Mouse (Mus musculus): ENCODE results near the gene B3gnt6. TPM values are rescaled to one million over a fixed set of nuclear protein-coding genes. Genes with fewer than 3 reads are reported as not detected.
"Not testable (repeated sequence)": the region's sequence is repeated elsewhere in the genome, so short reads cannot be mapped to it uniquely, and the experiment has no call there.

B3gnt6 gene
- total and polyA plus RNA-seq, 3 experiments: 0.06 TPM; not detected in 2

GRCm38 (mm10) chr7:98190578-98190977 lies 8.7 kb downstream of the B3gnt6 start:
- Histone ChIP-seq H3K36me3 (ENCODE audit: control insufficient read depth, insufficient read depth, low read length) (no peaks in the 10 kb centered on the region), H3K79me2 (replicated peaks; ENCODE audit: control insufficient read depth, insufficient read depth, low read length) (no peaks in the 10 kb centered on the region), H3K27ac (no peak overlapping the region), H3K4me1 (ENCODE audit: control insufficient read depth, insufficient read depth, low read length) (peaks cover 3% of the 10 kb centered on the region), H3K4me3 (no peak overlapping the region), H3K9ac (ENCODE audit: low read depth, low read length) (no peak overlapping the region), H3K27me3 (ENCODE audit: control insufficient read depth, insufficient read depth, low read length) (peaks cover 15% of the 10 kb centered on the region)
- DNase-seq: no peak
- WGBS: 91% methylated on average over 1 of the region's 1 CpGs
- intact Hi-C loops (cut with DNase I): no loop called here
- TF ChIP-seq POLR2A (IDR thresholded peaks at IDR 0.05; ENCODE audit: insufficient read depth, low read depth, low read length): no peak
- TF ChIP-seq EP300 (IDR thresholded peaks at IDR 0.05; ENCODE audit: insufficient read depth, low read depth, low read length): no peak
- peak; percentile 64 for TF ChIP-seq CTCF (IDR thresholded peaks at IDR 0.05)

GRCm38 (mm10) chr7:98189745-98190144 lies 9.5 kb downstream of the B3gnt6 start:
- no peaks in the 10 kb centered on the region for H3K79me2 ChIP-seq (replicated peaks; ENCODE audit: control insufficient read depth, insufficient read depth, low read length)
- H3K36me3 ChIP-seq (ENCODE audit: control insufficient read depth, insufficient read depth, low read length): no peaks in the 10 kb centered on the region
- intact Hi-C loops (cut with DNase I): no loop called here
- H3K27me3 ChIP-seq (ENCODE audit: control insufficient read depth, insufficient read depth, low read length): peaks cover 15% of the 10 kb centered on the region
- WGBS: 48% methylated on average over 3 of the region's 3 CpGs
- no peak overlapping the region for H3K9ac ChIP-seq (ENCODE audit: low read depth, low read length)
- H3K27ac ChIP-seq: no peak overlapping the region
- no peak overlapping the region for H3K4me3 ChIP-seq
- no peak for DNase-seq
- TF ChIP-seq EP300 (IDR thresholded peaks at IDR 0.05; ENCODE audit: insufficient read depth, low read depth, low read length) (no peak), POLR2A (IDR thresholded peaks at IDR 0.05; ENCODE audit: insufficient read depth, low read depth, low read length) (no peak), CTCF (IDR thresholded peaks at IDR 0.05) (no peak)
- H3K4me1 ChIP-seq (ENCODE audit: control insufficient read depth, insufficient read depth, low read length): peaks cover 5% of the 10 kb centered on the region

GRCm38 (mm10) chr7:98188680-98189079 lies 10.6 kb downstream of the B3gnt6 start:
- 92% methylated on average over 2 of the region's 2 CpGs for WGBS
- no peak for TF ChIP-seq CTCF (IDR thresholded peaks at IDR 0.05)
- no peak for TF ChIP-seq POLR2A (IDR thresholded peaks at IDR 0.05; ENCODE audit: insufficient read depth, low read depth, low read length)
- TF ChIP-seq EP300 (IDR thresholded peaks at IDR 0.05; ENCODE audit: insufficient read depth, low read depth, low read length): no peak

DNA sequence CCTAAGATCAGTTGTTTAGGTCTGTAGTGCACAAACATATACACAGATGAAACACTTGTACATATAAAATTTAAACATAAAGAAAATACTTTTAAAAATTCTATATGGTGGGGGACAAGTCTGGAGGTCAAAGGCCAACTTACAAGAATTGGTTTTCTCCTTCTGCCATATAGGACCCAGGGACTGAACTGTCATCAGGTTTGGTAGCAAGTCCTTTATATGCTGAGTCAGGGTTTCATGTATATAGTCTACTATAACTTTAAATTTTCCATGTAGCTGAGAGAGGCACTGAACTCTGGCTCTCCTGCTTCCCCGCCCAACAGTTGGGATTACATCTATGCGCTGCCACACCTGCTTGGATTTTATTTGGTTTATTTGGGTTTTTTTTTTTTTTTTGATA lies 11.0 kb downstream of the B3gnt6 start:
- intact Hi-C loops (cut with DNase I): no loop called here
- Histone ChIP-seq H3K4me1 (ENCODE audit: control insufficient read depth, insufficient read depth, low read length) (peaks cover 2% of the 10 kb centered on the region), H3K27ac (no peak overlapping the region), H3K4me3 (no peak overlapping the region), H3K9ac (ENCODE audit: low read depth, low read length) (no peak overlapping the region), H3K36me3 (ENCODE audit: control insufficient read depth, insufficient read depth, low read length) (no peaks in the 10 kb centered on the region), H3K79me2 (replicated peaks; ENCODE audit: control insufficient read depth, insufficient read depth, low read length) (no peaks in the 10 kb centered on the region), H3K27me3 (ENCODE audit: control insufficient read depth, insufficient read depth, low read length) (peaks cover 5% of the 10 kb centered on the region)
- no peak for DNase-seq
- no peak for TF ChIP-seq POLR2A (IDR thresholded peaks at IDR 0.05; ENCODE audit: insufficient read depth, low read depth, low read length)
- TF ChIP-seq EP300 (IDR thresholded peaks at IDR 0.05; ENCODE audit: insufficient read depth, low read depth, low read length): no peak
- TF ChIP-seq CTCF (IDR thresholded peaks at IDR 0.05): no peak
- 96% methylated on average over 2 of the region's 2 CpGs for WGBS

More at GRCm38 (mm10) chr7:98188680-98189079, 10.6 kb downstream of the B3gnt6 start:
- H3K4me1 ChIP-seq (ENCODE audit: control insufficient read depth, insufficient read depth, low read length): peaks cover 5% of the 10 kb centered on the region
- no peaks in the 10 kb centered on the region for H3K79me2 ChIP-seq (replicated peaks; ENCODE audit: control insufficient read depth, insufficient read depth, low read length)
- no peak for DNase-seq
- intact Hi-C loops (cut with DNase I): no loop called here
- H3K27me3 ChIP-seq (ENCODE audit: control insufficient read depth, insufficient read depth, low read length): peaks cover 8% of the 10 kb centered on the region
- H3K9ac ChIP-seq (ENCODE audit: low read depth, low read length): no peak overlapping the region
- H3K36me3 ChIP-seq (ENCODE audit: control insufficient read depth, insufficient read depth, low read length): no peaks in the 10 kb centered on the region
- no peak overlapping the region for H3K27ac ChIP-seq
- H3K4me3 ChIP-seq: no peak overlapping the region

DNA sequence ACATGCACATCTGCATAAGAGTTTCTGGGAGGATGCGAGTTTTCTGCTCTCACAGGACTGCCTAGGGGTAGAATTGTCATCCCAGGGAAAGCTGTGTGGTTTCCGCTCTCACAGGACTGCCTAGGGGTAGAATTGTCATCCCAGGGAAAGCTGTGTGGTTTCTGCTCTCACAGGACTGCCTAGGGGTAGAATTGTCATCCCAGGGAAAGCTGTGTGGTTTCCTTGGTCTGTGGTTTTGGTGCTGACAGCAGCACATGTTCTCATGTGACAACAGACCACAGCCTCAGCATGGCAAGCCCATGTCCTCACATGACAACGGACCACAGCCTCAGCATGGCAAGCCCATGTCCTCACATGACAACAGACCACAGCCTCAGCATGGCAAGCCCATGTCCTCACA lies 11.9 kb downstream of the B3gnt6 start:
- WGBS: 88% methylated on average over 3 of the region's 3 CpGs
- intact Hi-C loops (cut with DNase I); H3K79me2 ChIP-seq (replicated peaks; ENCODE audit: control insufficient read depth, insufficient read depth, low read length); H3K9ac ChIP-seq (ENCODE audit: low read depth, low read length); H3K27ac ChIP-seq; DNase-seq; H3K4me1 ChIP-seq (ENCODE audit: control insufficient read depth, insufficient read depth, low read length); H3K36me3 ChIP-seq (ENCODE audit: control insufficient read depth, insufficient read depth, low read length); H3K27me3 ChIP-seq (ENCODE audit: control insufficient read depth, insufficient read depth, low read length); H3K4me3 ChIP-seq: not testable (repeated sequence)

DNA sequence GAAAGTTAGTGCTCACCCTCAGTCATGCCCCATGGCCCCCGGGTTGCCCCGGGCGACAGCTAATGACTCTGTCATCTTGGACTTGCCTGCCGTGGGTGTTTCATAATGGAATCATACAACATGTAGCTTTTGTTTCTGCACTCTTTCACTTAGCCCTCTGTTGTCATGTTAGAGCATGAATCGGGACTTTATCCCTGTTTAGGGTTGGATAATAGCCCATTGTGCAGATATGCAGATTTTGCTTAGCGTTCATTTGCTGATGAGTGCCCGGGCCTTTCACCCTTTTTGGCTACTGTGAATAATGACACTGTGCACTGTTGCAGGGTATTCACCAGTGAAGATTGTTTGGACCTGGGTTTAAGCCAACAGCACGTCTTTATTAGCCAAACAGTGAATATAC lies 12.6 kb downstream of the B3gnt6 start:
- H3K4me3 ChIP-seq: no peak overlapping the region
- TF ChIP-seq CTCF (IDR thresholded peaks at IDR 0.05): no peak
- no peak for TF ChIP-seq EP300 (IDR thresholded peaks at IDR 0.05; ENCODE audit: insufficient read depth, low read depth, low read length)
- TF ChIP-seq POLR2A (IDR thresholded peaks at IDR 0.05; ENCODE audit: insufficient read depth, low read depth, low read length): no peak
- WGBS: 79% methylated on average over 8 of the region's 8 CpGs
- no peaks in the 10 kb centered on the region for H3K27me3 ChIP-seq (ENCODE audit: control insufficient read depth, insufficient read depth, low read length)
- intact Hi-C loops (cut with DNase I): no loop called here
- no peak for DNase-seq
- H3K9ac ChIP-seq (ENCODE audit: low read depth, low read length): no peak overlapping the region
- peaks cover 2% of the 10 kb centered on the region for H3K4me1 ChIP-seq (ENCODE audit: control insufficient read depth, insufficient read depth, low read length)
- H3K79me2 ChIP-seq (replicated peaks; ENCODE audit: control insufficient read depth, insufficient read depth, low read length): no peaks in the 10 kb centered on the region
- H3K36me3 ChIP-seq (ENCODE audit: control insufficient read depth, insufficient read depth, low read length): no peaks in the 10 kb centered on the region
- no peak overlapping the region for H3K27ac ChIP-seq
